Mouse (Mus musculus): ENCODE measurements around the gene Olfr586.

- no peak for TF ChIP-seq CTCF (conservative IDR thresholded peaks at IDR 0.05; ENCODE audit: insufficient read depth, insufficient read length, low read depth, low read length)
- TF ChIP-seq POLR2A (IDR thresholded peaks at IDR 0.05; ENCODE audit: low read depth, low read length): no peak
Observed at GRCm38 (mm10) chr7:103156256-103156655, 30.8 kb upstream of the Olfr586 start, which contains the start of gene Olfr589.

Data from kidney, adult 2 months (tissue).